Mouse (Mus musculus): ENCODE data around the gene Skor1.

Skor1 gene

DNA sequence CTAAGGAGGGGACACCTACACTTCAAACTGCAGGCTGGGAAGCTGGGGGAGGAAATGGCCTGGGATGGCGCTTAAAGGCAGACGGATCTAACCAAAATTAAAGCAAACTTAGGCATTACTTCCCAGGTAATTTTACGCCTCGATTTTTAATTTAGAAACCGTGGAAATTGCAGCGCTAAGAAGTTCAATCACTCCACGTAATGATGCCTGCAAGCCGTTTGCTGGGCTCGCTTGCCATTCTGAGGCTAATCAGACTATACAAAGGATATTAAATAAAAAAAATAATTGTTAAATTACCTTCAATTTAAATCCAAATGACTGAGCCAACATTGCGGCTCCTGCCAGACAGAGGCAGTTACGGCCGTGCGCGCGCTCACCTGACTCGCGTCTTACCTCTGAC lies 9.1 kb downstream of the Skor1 start:
- in situ Hi-C loops (cut with MboI; ENCODE audit: low pct_unique_long_range_greater_than_20kb in 1 of 2, low sequenced_read_pairs in 2 of 2, unreplicated experiment in 1 of 2), result loop anchor here (25.0 kb wide), 2 partner anchors 698 to 948 kb away; no protein-coding TSS in a partner anchor

DNA sequence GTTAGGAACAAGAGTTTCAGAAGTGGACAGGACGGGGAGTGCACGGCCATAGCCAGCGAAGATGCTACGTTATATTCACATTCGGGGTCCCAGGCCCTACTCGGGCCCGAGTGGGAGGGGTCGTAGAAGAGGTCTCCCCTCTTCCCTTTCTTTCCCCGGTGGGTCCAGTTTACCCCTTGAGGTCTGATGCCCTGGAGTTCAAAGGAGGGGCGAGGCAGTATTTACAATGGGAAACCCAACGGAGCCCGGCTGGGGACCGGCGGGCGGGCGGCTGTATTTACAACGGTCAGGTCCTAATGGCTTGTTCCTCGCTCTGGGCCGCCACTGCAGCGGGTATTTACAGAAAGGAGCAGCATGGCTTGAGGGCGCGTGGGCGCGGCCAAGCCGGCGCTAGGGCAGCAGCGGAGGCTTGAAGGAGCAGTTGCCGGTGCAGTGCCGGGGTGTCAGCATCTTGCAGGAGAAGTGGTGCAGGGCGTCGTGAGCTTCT lies 10.2 kb downstream of the Skor1 start:
- in situ Hi-C loops (cut with MboI; ENCODE audit: low pct_unique_long_range_greater_than_20kb in 1 of 2, low sequenced_read_pairs in 2 of 2, unreplicated experiment in 1 of 2), result loop anchor here (25.0 kb wide), 2 partner anchors 699 to 949 kb away; no protein-coding TSS in a partner anchor

DNA sequence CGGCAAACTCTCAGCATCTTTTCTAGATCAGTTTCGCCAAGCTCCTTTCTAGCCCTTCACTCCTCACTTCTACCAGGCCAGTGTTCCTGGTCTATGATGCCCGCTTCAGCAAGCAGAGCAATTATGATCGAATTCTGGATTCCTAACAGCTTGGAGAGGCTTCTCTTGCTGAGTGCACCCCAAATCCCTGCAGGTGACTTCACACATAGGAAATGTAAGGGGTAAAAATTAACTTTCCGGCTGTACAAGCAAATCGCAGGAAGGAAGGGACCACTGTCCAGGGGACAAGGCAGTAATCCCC lies 11.2 kb downstream of the Skor1 start:
- in situ Hi-C loops (cut with MboI; ENCODE audit: low pct_unique_long_range_greater_than_20kb in 1 of 2, low sequenced_read_pairs in 2 of 2, unreplicated experiment in 1 of 2), result loop anchor here (25.0 kb wide), 2 partner anchors 700 to 950 kb away; no protein-coding TSS in a partner anchor

DNA sequence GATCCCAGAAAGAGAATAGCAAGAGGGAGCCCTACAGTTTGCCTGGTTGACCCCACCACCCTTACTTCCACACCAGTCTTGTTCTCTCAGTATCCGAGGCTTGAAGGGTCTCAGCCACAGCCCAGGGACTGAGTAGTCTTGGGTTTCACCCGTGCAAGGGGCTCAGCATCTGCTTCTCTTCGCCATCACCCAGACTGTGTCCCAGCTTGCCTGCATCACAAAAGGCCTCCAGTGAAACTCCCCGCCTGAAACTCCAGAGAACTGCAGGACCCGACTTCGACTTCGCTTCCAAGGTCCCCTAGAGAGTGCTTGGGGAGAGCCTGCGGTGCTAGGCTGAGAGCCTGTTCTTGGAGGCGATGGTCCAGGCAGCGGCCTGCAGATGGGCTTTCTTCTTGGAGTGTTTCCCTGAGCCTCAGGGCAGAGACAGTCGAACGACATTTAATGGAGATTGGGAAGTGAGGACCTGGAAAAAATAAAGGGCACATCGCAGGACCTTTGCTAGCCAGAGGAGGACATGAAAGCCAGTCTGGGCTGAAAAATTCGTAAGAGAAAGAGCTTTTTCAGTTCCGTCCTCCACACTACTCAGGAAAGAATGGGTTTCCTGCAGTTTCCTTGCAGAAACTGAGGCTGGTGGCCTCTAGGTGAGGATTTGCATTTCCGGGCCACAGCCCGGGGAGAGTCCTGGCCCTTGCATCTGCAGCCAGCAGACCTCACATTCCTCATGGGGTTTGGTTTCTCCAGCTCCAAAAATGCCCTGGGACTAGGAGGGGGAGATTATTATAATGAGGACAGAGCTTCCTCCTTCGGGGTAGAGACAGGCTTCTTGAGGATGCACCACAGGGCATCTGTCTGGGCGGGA lies 11.8 kb downstream of the Skor1 start:
- in situ Hi-C loops (cut with MboI; ENCODE audit: low pct_unique_long_range_greater_than_20kb in 1 of 2, low sequenced_read_pairs in 2 of 2, unreplicated experiment in 1 of 2), result loop anchor here (25.0 kb wide), 2 partner anchors 700 to 950 kb away; no protein-coding TSS in a partner anchor

DNA sequence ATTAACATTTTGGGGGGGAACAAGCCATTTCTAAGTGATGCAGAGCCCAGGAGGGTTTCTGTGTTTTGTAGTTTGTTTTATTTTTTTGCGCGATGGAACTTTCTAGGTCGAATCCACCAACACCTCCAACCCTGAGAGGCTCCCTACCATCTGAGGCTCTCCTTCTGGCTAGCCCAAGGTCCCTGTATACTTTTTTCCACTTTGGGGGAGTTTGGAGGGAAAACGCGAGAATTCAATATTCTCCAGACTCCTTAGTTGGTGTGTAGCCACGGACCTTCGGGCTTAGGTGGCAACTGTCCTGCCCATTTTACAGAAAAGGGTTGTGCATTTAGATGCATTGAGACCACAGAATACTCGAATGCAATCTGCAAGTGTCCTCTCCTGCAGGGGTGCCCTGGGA lies 12.5 kb downstream of the Skor1 start:
- in situ Hi-C loops (cut with MboI; ENCODE audit: low pct_unique_long_range_greater_than_20kb in 1 of 2, low sequenced_read_pairs in 2 of 2, unreplicated experiment in 1 of 2), result loop anchor here (25.0 kb wide), 2 partner anchors 701 to 951 kb away; no protein-coding TSS in a partner anchor

DNA sequence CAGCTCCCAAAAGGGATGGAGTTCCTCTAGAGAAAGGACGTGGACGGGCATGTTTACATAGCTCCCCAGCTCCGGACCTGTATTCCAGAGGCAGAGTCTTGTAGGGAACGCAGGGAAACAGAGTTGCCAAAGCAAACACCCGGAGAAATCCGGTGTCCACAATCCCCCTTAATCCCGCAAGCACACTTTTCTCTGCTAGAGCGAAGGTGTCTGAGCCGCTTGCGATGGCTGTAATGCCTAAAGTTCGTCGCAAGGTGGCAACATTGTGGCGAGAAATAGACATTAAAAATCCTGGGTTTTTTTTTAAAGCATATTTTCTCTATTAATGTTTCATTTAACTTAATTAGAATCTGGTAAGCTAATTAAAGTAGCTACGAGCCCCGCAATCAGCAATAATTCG lies 13.0 kb downstream of the Skor1 start:
- in situ Hi-C loops (cut with MboI; ENCODE audit: low pct_unique_long_range_greater_than_20kb in 1 of 2, low sequenced_read_pairs in 2 of 2, unreplicated experiment in 1 of 2), result loop anchor here (25.0 kb wide), 2 partner anchors 702 to 952 kb away; no protein-coding TSS in a partner anchor

DNA sequence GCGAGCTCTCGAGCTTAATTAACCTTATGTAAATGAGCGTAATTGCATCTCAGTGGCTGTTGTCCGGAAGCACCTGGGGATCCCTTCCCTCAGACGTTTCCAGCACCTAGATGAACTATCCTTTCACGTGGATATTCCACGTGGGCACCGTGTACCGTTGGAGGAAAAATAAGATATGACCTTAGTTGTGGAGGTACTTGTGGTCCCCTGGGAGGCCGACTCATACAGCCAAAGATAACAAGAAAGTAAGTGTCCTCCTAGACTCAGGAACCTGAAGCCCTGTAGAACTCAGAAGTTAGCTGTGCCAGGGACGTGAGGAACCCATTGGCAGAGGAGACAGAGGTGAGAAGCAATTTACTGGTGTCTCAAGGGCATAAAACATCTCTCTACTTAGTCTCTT lies 13.4 kb downstream of the Skor1 start:
- in situ Hi-C loops (cut with MboI; ENCODE audit: low pct_unique_long_range_greater_than_20kb in 1 of 2, low sequenced_read_pairs in 2 of 2, unreplicated experiment in 1 of 2), result loop anchor here (25.0 kb wide), 2 partner anchors 702 to 952 kb away; no protein-coding TSS in a partner anchor

DNA sequence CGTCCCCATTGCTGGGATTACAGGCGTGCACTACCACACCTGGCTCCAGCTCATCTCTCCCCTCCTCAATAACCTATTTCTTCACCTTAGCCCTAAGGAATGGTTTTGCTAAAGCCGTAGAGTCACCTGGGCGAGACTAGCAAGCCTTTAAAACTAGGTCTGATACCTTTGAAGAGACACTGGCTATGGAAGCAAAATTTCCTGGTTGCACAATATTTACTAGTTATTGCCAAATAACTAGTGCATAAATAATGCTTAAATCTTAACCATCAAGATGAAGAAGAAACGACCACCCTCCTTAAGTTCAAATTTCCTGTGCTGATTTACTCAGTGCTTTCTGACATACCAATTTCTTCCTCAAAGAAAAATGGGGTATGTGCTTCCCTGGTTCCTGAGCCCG lies 15.1 kb downstream of the Skor1 start:
- in situ Hi-C loops (cut with MboI; ENCODE audit: low pct_unique_long_range_greater_than_20kb in 1 of 2, low sequenced_read_pairs in 2 of 2, unreplicated experiment in 1 of 2), result loop anchor here (25.0 kb wide), 2 partner anchors 704 to 954 kb away; no protein-coding TSS in a partner anchor

DNA sequence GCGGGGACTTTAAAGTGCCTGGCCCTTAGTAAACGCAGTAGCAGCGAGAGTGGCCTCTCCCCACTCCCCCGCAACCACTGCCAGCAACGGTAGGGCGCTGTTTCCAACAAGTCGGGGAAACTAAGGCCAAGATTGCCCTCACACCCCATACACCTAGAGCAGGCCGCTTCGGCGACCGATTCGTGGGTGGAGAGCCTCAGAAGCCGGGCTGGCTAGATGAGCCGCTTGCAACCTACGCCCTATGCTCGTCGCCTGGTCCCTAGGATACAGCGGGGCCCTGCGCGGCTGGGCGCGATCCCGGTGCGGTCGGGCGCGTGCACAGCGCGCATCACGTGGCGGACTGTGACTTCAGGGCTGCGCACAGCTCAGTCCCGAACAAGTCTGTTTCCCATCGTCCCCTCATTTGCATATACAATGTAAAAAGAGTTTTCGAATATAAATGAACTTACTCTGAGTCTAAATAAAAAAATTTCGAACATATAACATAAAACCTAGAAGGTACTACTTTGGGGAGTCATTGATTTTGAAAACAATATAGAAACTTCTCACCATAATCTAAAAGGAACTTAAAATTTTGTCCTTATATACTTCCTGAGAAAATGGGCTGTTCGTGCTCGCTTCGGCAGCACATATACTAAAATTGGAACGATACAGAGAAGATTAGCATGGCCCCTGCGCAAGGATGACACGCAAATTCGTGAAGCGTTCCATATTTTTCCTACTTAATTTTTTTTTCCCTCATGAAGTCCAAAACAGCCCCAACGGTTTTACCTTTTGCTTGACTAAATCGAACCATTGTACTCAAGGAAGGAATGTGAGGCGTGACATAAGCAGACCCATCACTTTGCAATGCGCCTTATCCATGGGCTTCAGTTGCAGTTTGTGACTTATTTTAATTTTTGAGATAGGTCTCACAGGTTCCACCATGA lies 15.8 kb downstream of the Skor1 start:
- in situ Hi-C loops (cut with MboI; ENCODE audit: low pct_unique_long_range_greater_than_20kb in 1 of 2, low sequenced_read_pairs in 2 of 2, unreplicated experiment in 1 of 2), result loop anchor here (25.0 kb wide), 2 partner anchors 704 to 954 kb away; no protein-coding TSS in a partner anchor

DNA sequence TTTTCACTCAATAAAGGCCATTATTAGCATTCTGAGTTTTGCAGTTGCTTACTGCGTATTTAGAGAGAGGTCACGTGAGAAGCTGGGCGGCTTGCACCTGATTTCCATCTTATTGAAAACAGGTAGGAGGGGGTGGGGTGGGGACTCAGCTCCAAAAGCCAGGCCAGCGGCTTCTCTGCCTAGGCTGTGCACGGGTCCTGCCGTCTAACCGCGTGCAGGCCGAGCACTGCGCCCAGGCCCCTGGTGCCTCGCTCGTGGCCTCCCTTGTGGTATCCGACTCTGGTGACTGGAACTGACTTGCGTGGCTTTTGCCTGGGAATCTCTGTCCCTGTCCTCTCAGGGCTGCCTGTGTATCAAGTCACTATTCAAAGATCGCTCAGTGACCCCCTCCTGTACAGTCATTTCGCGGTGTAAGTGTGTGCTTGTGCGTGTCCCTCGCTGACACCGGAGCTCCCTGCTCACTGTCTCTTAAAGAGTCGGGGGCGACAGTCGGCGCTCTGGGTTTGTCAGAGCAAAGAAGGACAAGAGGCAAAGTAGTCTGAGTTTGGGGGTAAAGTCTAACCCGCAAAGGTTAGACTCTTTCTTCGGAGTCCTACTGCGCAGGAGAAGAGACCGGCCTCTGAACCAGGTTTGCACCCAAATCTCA lies 16.7 kb downstream of the Skor1 start:
- in situ Hi-C loops (cut with MboI; ENCODE audit: low pct_unique_long_range_greater_than_20kb in 1 of 2, low sequenced_read_pairs in 2 of 2, unreplicated experiment in 1 of 2), result loop anchor here (25.0 kb wide), 2 partner anchors 705 to 955 kb away; no protein-coding TSS in a partner anchor

DNA sequence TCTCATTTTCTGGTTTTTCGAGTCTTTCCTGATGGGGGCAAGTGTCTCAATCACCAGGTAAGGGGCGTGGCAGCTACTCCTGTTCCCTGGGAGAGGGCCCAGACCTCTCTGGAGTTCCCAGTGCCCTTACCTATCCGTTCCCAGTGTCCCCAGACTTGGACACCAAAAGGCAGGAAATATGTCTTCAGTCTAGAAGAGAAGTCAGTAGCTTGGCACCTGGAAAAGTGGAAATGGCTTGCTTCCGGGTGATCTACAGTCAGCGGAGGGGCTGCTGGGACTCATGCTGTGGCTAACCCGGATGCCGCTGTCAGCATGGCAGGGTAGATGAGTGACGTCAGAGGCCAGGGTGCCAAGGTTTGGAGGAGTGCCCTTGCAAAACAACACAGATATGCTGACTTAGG lies 19.1 kb downstream of the Skor1 start:
- in situ Hi-C loops (cut with MboI; ENCODE audit: low pct_unique_long_range_greater_than_20kb in 1 of 2, low sequenced_read_pairs in 2 of 2, unreplicated experiment in 1 of 2), result loop anchor here (25.0 kb wide), 2 partner anchors 708 to 958 kb away; no protein-coding TSS in a partner anchor

DNA sequence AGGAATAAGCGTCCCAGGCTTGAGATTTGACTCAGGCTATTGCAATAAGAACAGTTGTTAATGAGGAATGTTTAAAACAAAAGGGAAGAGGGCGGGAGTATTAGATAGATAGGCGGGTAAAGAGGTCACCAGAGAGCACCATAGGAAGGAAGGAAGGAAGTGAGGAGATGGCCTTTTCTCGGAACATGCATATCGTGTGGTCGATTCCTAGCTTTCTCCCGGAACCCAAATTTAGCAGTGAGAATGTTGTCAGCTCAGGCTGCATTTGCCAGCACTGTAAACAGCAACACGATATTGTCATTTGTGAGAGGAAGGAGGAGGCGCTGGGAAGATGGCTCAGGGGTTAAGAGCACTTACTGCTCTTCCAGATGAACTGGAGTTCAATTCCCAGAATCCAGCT lies 24.2 kb downstream of the Skor1 start:
- in situ Hi-C loops (cut with MboI; ENCODE audit: low pct_unique_long_range_greater_than_20kb in 1 of 2, low sequenced_read_pairs in 2 of 2, unreplicated experiment in 1 of 2), result no loop called here

DNA sequence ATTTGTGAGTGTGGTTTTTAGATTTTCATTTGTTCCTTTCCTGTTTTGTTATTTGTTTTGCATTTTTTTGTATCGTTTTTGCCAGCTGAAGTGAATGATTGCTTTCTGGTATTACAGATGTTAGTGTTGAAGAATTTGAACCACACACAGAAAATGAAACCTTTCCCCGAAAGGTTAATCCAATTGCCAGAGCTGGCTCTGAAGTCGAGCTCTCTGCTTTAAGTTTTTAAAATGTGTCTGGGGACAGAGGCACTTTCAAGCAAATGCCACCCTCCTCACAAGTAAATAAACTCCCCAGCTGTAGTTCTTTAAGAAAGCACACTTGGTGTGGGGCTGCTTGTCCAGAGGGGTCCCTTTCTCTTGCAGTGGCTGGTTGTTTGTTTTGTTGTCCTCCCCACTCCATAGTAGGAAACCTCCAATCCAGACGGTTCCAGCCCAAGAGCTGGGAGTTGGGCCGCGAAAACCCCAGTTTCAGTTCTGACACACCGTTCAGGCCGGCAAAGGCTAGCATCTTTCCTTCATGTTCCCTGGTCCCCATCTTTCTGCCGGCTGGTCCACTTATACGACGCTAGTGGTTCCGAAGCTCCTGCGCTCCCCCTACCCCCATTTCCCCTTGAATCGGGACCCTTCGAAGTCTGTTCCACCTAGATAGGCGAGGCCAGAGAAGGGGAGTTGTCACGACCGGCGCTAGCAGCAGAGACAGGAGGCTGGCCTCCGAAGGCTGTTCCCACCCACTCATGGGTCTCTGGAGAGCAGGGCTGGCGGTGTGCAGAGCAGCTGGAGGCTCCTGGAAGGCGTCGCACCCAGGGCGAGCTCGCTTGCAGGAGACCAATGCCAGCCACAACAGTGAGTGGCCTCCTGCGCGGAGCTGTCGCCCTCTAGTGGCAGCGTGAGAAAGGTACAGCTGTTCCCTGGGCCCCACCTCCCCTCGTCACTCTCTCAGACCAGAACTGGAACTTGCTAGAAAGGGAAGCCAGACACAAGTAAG lies 25.0 kb downstream of the Skor1 start:
- in situ Hi-C loops (cut with MboI; ENCODE audit: low pct_unique_long_range_greater_than_20kb in 1 of 2, low sequenced_read_pairs in 2 of 2, unreplicated experiment in 1 of 2), result no loop called here

DNA sequence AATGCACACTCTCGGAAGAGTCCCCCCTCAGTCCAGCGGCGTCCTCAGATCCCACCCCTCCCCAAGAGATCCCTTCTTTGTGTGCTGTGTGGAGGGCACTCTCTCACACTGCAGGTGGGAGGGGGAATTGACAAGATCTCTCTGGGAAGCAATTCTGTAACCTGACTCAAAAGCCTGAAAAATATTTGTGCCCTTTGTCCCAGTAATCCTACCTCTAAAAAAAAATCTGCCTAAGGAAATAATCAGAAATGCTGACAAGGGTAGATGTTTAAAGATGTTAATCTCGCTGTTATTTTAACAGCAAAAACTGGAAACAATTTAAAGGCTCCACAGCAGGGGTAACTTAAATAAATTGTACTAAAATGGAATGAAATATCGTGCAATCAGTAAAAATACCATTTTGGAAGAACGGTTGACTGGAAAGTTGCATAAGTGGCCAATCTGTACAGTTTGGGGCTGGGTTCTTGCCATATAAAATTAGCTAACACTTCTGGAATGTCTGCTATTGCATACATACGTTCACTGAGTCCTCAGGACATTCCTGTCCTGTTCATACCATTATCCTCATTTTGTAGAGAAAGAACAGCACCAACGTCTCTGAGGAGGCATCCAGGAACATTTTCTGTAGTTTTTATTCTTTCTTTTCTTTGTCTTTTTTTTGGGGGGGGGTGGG lies 26.5 kb downstream of the Skor1 start:
- in situ Hi-C loops (cut with MboI; ENCODE audit: low pct_unique_long_range_greater_than_20kb in 1 of 2, low sequenced_read_pairs in 2 of 2, unreplicated experiment in 1 of 2), result no loop called here

DNA sequence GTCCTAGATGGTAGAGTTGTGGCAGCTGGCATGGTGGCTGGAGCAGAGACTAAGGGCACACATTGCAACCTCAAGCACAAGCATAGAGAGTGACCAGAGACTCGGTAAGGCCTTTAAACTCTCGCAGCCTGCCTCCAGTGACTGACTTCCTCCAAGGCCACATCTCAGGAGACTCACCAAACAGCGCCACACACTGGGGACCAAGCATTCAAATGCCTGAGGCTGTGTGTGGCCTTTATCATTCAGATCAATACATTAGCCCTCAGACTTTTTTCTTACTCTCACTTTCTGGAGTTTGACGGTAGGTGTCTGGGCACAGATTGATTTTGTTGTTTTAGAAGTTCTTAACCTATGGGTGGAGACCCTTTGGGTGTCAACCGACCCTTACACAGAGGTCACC lies 30.4 kb downstream of the Skor1 start:
- in situ Hi-C loops (cut with MboI; ENCODE audit: low pct_unique_long_range_greater_than_20kb in 1 of 2, low sequenced_read_pairs in 2 of 2, unreplicated experiment in 1 of 2), result no loop called here

DNA sequence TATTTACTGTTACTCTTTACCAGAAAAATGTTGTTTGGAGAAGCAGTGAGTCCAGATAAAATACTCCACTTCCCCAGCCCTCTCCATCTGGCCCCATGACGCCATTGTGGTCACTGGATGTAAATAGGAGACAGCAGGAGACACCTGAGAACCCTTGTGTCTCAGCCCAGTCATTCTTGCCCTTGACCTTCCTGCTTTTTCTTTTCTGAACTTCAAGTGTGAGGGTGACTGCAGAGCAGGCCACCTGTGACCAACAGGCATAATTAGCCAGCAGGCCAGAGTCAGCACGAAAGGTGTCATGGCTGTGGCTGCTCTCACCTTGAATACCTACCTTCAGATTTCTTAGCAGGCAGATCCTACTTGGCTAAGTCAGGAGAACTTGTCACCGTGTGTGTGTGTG lies 36.2 kb downstream of the Skor1 start:
- in situ Hi-C loops (cut with MboI; ENCODE audit: low pct_unique_long_range_greater_than_20kb in 1 of 2, low sequenced_read_pairs in 2 of 2, unreplicated experiment in 1 of 2), result no loop called here

DNA sequence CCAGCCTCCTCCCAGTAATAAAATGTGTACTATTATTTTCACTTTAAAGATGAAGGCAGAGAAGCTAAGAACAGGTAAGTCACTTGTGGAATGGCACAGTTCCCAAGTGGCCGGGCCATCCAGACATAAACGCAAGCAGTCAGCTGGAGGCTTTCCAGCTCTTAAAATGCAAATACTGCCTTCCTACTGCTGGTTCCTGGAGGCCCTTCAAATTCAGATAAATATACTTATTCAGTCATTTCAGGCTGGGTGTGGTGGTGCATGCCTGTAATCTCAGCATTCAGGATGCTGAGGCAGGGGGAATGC lies 39.0 kb downstream of the Skor1 start:
- in situ Hi-C loops (cut with MboI; ENCODE audit: low pct_unique_long_range_greater_than_20kb in 1 of 2, low sequenced_read_pairs in 2 of 2, unreplicated experiment in 1 of 2), result no loop called here
